Mouse (Mus musculus) kidney, embryonic 14.5 days (tissue): Measurements from ENCODE around the gene Gm13288. TPM values are rescaled to one million over a fixed set of nuclear protein-coding genes. Genes with fewer than 3 reads are reported as not detected.
"Not testable (repeated sequence)": the region's sequence is repeated elsewhere in the genome, so short reads cannot be mapped to it uniquely, and the experiment has no call there.

Experiments used
- ATAC-seq: fragments of 200-750 bp; cut with Nextera tagmentation; 2 replicates; pipeline ENCODE4 v1.8.0; 2017; ENCODE audit warnings: moderate number of reproducible peaks, mild to moderate bottlenecking, moderate TSS enrichment, moderate library complexity; ENCODE audit not compliant: low FRiP score, low TSS enrichment
- H3K27ac ChIP-seq: fragments of 300-500 bp; sonication (generic); 2 replicates; pipeline ENCODE4 v1.5.1; 2014; ENCODE audit warnings: low read depth, mild to moderate bottlenecking, low read length, moderate library complexity, mixed read lengths
- H3K27me3 ChIP-seq: fragments of 300-500 bp; sonication (generic); 2 replicates; pipeline ENCODE4 v1.6.1; 2014; ENCODE audit warnings: mild to moderate bottlenecking, low read length; ENCODE audit not compliant: control insufficient read depth, insufficient read depth
- H3K36me3 ChIP-seq: fragments of 300-500 bp; sonication (generic); 2 replicates; pipeline ENCODE4 v1.6.1; 2014; ENCODE audit warnings: low read length, mixed read lengths; ENCODE audit not compliant: control insufficient read depth, insufficient read depth
- H3K4me1 ChIP-seq: fragments of 300-500 bp; sonication (generic); 2 replicates; pipeline ENCODE4 v1.6.1; 2014; ENCODE audit warnings: low read length, mixed read lengths; ENCODE audit not compliant: control insufficient read depth, insufficient read depth
- H3K4me2 ChIP-seq: fragments of 300-500 bp; sonication (generic); replicated peaks from 2 replicates; pipeline ENCODE4 v1.6.1; 2014; ENCODE audit warnings: low read depth, mild to moderate bottlenecking, low read length
- H3K4me3 ChIP-seq: fragments of 300-500 bp; sonication (generic); 2 replicates; pipeline ENCODE4 v1.5.1; 2014; ENCODE audit warnings: mild to moderate bottlenecking, low read length
- H3K9ac ChIP-seq: fragments of 300-500 bp; sonication (generic); 2 replicates; pipeline ENCODE4 v1.6.1; 2014; ENCODE audit warnings: low read depth, mild to moderate bottlenecking, low read length, moderate library complexity
- H3K9me3 ChIP-seq: fragments of 300-500 bp; sonication (generic); 2 replicates; pipeline ENCODE4 v1.6.1; 2016; ENCODE audit warnings: low read length; ENCODE audit not compliant: control insufficient read depth
- WGBS: fragments of 180-500 bp; shearing (Covaris S2); extraction: QIAGEN DNeasy Blood & Tissue Kit; methylation state at CpG from one replicate; pipeline ENCODE4 v1.1.7; 2014; 5-methylcytosine and 5-hydroxymethylcytosine counted together
- polyA plus RNA-seq: library from polyadenylated mRNA; unstranded; fragments of >200 nt; fragmentation: Nextera tagmentation; extraction: Ambion mirVana; gene quantifications from 2 replicates; pipeline ENCODE4 v1.2.1, GENCODE M21; 2014

Gene Gm13288
- not detected in 2 replicates for polyA plus RNA-seq

GRCm38 (mm10) chr4:88805231-88805630 lies at the start of gene Gm13288:
Gene Gm13288, plus strand, starts transcription at chr4:88805531.
- H3K4me1 ChIP-seq, ATAC-seq, H3K27me3 ChIP-seq, H3K4me3 ChIP-seq, H3K4me2 ChIP-seq, H3K9me3 ChIP-seq, H3K27ac ChIP-seq, H3K36me3 ChIP-seq, H3K9ac ChIP-seq: not testable (repeated sequence)
- WGBS: no CpG with 5 or more reads among the region's 8 CpGs

DNA sequence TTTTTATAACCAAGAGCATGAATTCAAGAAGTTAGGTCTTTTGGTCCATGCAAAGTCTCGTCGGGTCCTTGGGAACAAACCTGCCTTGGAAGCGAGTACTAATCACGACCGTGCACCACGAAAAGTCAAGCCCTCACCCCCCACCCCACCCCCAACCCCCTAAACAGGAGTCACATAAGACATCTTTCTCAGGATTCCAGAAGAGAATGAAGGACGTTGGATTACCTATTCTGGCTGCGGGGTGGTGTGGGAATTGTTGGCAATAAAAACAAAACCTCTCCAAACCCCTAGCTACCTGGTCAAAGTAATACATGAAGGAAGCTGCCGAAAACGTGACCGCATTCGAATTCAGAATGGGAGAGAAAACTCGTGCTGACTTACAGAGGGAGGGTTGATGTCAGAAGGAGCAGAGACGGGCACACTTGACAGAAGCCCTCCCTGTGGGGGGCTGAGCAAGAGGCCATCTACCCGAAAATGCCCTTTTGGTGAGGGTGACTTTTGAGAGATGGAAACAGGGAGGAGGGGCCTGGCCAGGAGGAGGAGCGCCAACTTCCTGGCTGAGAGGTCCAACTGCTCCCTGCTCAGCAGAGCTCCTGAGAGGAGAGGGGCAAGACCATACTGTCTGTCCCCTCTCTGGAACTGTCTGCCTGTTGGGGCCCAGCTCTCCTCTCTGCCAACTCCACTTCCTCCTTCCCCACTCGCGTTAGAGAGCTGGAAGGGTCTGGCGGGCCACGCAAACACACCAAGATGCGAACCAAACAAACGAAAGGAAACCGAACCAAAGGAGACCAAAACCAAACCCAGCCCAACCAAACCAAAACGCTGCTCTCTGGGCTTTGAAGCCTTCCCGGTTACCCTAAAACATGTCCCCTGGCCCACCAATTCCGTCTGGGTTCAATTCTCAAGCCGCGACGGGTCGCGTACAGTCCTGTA lies 48.5 kb upstream of the Gm13288 start:
- Histone ChIP-seq H3K9ac (peak overlapping the region; percentile 62), H3K27ac (peak overlapping the region; percentile 93), H3K4me3 (peak overlapping the region; percentile 41), H3K4me2 (peak overlapping the region; percentile 69)
- H3K27me3 ChIP-seq, H3K36me3 ChIP-seq, H3K4me1 ChIP-seq, ATAC-seq, H3K9me3 ChIP-seq: not testable (repeated sequence)
- WGBS: 10% methylated on average over 28 of the region's 31 CpGs

GRCm38 (mm10) chr4:88757628-88758031 lies 47.7 kb upstream of the Gm13288 start:
- not testable (repeated sequence) for H3K4me1 ChIP-seq, H3K27me3 ChIP-seq, H3K9me3 ChIP-seq, H3K36me3 ChIP-seq
- 1% methylated on average over 15 of the region's 21 CpGs for WGBS
- Histone ChIP-seq H3K27ac (peak overlapping the region; percentile 93), H3K4me2 (peak overlapping the region; percentile 69), H3K9ac (peak overlapping the region; percentile 62), H3K4me3 (peak overlapping the region; percentile 41)
- ATAC-seq: peak; percentile 100

- not testable (repeated sequence) for H3K4me1 ChIP-seq, H3K36me3 ChIP-seq, H3K27me3 ChIP-seq, ATAC-seq, H3K9ac ChIP-seq, H3K4me3 ChIP-seq, H3K4me2 ChIP-seq, H3K27ac ChIP-seq, H3K9me3 ChIP-seq
- 93% methylated on average over 8 of the region's 9 CpGs for WGBS
Measured at GRCm38 (mm10) chr4:88758751-88759150, 46.6 kb upstream of the Gm13288 start.

- not testable (repeated sequence) for H3K27me3 ChIP-seq, H3K9ac ChIP-seq, H3K36me3 ChIP-seq, ATAC-seq, H3K27ac ChIP-seq, H3K9me3 ChIP-seq, H3K4me1 ChIP-seq
- H3K4me2 ChIP-seq: peak within 1 kb of the TSS; percentile 24; the same call in 1 of the 2 replicates
- H3K4me3 ChIP-seq: peak within 1 kb of the TSS; percentile 17; the same call in 1 of the 2 replicates
- 19% methylated on average over 7 of the region's 14 CpGs for WGBS
Measured at GRCm38 (mm10) chr4:88759610-88760268, 45.6 kb upstream of the Gm13288 start, which contains the start of gene Gm13283. Gene Gm13283, plus strand, starts transcription at chr4:88760119.

- H3K9ac ChIP-seq, H3K9me3 ChIP-seq, ATAC-seq, H3K27me3 ChIP-seq, H3K36me3 ChIP-seq, H3K4me1 ChIP-seq, H3K27ac ChIP-seq: not testable (repeated sequence)
- H3K4me2 ChIP-seq: peak overlapping the region; percentile 24; the same call in 1 of the 2 replicates
- H3K4me3 ChIP-seq: peak overlapping the region; percentile 17; the same call in 1 of the 2 replicates
- WGBS: 0% methylated on average over 23 of the region's 28 CpGs
Measured at GRCm38 (mm10) chr4:88760431-88760830, 44.9 kb upstream of the Gm13288 start.

GRCm38 (mm10) chr4:88761776-88762175 lies 43.6 kb upstream of the Gm13288 start:
- not testable (repeated sequence) for H3K4me3 ChIP-seq, H3K9ac ChIP-seq, H3K27ac ChIP-seq, H3K9me3 ChIP-seq, H3K36me3 ChIP-seq, H3K4me1 ChIP-seq, H3K27me3 ChIP-seq, ATAC-seq, H3K4me2 ChIP-seq
- 70% methylated on average over 6 of the region's 8 CpGs for WGBS

- H3K27ac ChIP-seq, H3K4me2 ChIP-seq: not testable (repeated sequence)
Measured at GRCm38 (mm10) chr4:88762341-88762740, 43.0 kb upstream of the Gm13288 start.

More at GRCm38 (mm10) chr4:88762341-88762740, 43.0 kb upstream of the Gm13288 start:
- 60% methylated on average over 7 of the region's 9 CpGs for WGBS
- ATAC-seq, H3K27me3 ChIP-seq, H3K36me3 ChIP-seq, H3K4me3 ChIP-seq, H3K9me3 ChIP-seq, H3K9ac ChIP-seq, H3K4me1 ChIP-seq: not testable (repeated sequence)
